Mouse (Mus musculus) kidney, postnatal 0 days (tissue): ENCODE results near the gene Slu7. TPM values are rescaled to one million over a fixed set of nuclear protein-coding genes. Genes with fewer than 3 reads are reported as not detected.

Source experiments
- ATAC-seq: fragments of 200-750 bp; cut with Nextera tagmentation; replicated peaks from 2 replicates; pipeline ENCODE4 v1.8.0; 2017; ENCODE audit warnings: low read depth, moderate number of reproducible peaks, moderate TSS enrichment, moderate library complexity; ENCODE audit not compliant: low FRiP score
- DNase-seq: peaks from one replicate; pipeline ENCODE4 v3.0.0-alpha.2; 2016; ENCODE audit warnings: low spot score
- H3K27ac ChIP-seq: fragments of 300-500 bp; sonication (generic); 2 replicates; pipeline ENCODE4 v1.5.1; 2014; ENCODE audit warnings: mild to moderate bottlenecking
- H3K27me3 ChIP-seq: fragments of 300-500 bp; sonication (generic); 2 replicates; pipeline ENCODE4 v1.6.1; 2014; ENCODE audit warnings: low read length, mixed read lengths; ENCODE audit not compliant: insufficient read depth
- H3K36me3 ChIP-seq: fragments of 300-500 bp; sonication (generic); 2 replicates; pipeline ENCODE4 v1.6.1; 2014; ENCODE audit warnings: low read length, mixed read lengths; ENCODE audit not compliant: insufficient read depth
- H3K4me1 ChIP-seq: fragments of 300-500 bp; sonication (generic); replicated peaks from 2 replicates; pipeline ENCODE4 v1.6.1; 2014; ENCODE audit warnings: antibody characterized with exemption, low read length, mixed read lengths; ENCODE audit not compliant: insufficient read depth
- H3K4me2 ChIP-seq: fragments of 300-500 bp; sonication (generic); 2 replicates; pipeline ENCODE4 v1.6.1; 2014; ENCODE audit warnings: mild to moderate bottlenecking, low read length, moderate library complexity, mixed read lengths
- H3K4me3 ChIP-seq: fragments of 300-500 bp; sonication (generic); replicated peaks from 2 replicates; pipeline ENCODE4 v1.5.1; 2014; ENCODE audit warnings: low read depth, low read length
- H3K9ac ChIP-seq: fragments of 300-500 bp; sonication (generic); 2 replicates; pipeline ENCODE4 v1.6.1; 2014; ENCODE audit warnings: low read depth, low read length
- H3K9me3 ChIP-seq: fragments of 300-500 bp; sonication (generic); replicated peaks from 2 replicates; pipeline ENCODE4 v1.6.1; 2016; ENCODE audit warnings: low read length, inconsistent platforms, mixed read lengths
- CTCF ChIP-seq: IDR thresholded peaks from 2 replicates; pipeline ENCODE4 v1.5.1; 2016; ENCODE audit warnings: antibody characterized with exemption, low read depth, mild to moderate bottlenecking, moderate library complexity
- WGBS: fragments of 180-500 bp; shearing (Covaris S2); extraction: QIAGEN DNeasy Blood & Tissue Kit; methylation state at CpG from one replicate; pipeline ENCODE4 v1.1.7; 2014; 5-methylcytosine and 5-hydroxymethylcytosine counted together
- polyA plus RNA-seq: library from polyadenylated mRNA; unstranded; fragments of >200 nt; fragmentation: Nextera tagmentation; extraction: Ambion mirVana; gene quantifications from 2 replicates; pipeline ENCODE4 v1.2.1, GENCODE M21; 2015

The Slu7 gene
- polyA plus RNA-seq, result 62.6 and 64.0 TPM in 2 replicates

DNA sequence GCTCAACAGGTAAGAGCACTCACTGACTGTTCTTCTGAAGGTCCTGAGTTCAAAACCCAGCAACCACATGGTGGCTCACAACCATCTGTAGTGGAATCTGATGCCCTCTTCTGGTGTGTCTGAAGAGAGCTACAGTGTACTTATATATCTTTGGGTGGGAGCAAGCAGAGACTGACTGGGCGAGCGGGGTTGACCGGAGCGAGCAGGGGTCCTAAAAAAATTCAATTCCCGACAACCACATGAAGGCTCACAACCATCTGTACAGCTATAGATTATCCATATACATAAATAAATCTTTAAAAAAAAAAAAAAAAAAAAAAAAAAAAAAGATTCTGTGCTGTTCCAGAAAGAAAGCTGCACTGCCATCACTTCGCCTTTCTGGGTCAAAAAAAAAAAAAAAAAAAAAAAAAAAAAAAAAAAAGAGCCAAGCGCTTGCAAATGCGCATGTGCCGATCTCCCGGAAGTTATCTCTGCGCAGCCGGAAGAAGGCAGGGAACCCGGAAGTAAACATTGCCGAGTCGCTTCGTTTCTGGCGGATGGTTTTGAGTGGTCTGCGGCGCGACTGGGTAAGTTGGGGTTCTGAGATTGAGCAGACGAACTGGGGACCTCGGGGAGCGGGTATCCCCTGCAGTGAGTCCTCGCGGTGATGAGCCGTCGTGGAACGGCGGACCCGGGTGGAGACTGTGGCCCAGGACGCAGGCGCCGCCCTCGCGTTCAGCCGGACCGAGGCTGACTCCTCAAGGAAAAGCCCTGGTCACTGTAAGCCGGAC is at the start of gene Slu7:
Gene Slu7, plus strand, starts transcription at position 491 of the 770 bp plus-strand sequence.
- peak within 1 kb of the TSS; percentile 86 for H3K9ac ChIP-seq
- peak within 1 kb of the TSS; percentile 90 for H3K4me3 ChIP-seq
- peak within 1 kb of the TSS; percentile 77 for H3K27ac ChIP-seq
- H3K4me1 ChIP-seq, result peaks cover 9% of the 10 kb centered on the region
- peaks cover 13% of the 10 kb centered on the region; the same call in 1 of the 2 replicates for H3K36me3 ChIP-seq
- WGBS, result 6% methylated on average over 38 of the region's 38 CpGs
- DNase-seq (peak; percentile 95), ATAC-seq (peak; percentile 89)
- H3K9me3 ChIP-seq, result no peaks in the 10 kb centered on the region
- TF ChIP-seq CTCF, result peak; percentile 29; the same call in 1 of the 2 replicates
- peak within 1 kb of the TSS; percentile 58 for H3K4me2 ChIP-seq
- no peaks in the 10 kb centered on the region for H3K27me3 ChIP-seq

DNA sequence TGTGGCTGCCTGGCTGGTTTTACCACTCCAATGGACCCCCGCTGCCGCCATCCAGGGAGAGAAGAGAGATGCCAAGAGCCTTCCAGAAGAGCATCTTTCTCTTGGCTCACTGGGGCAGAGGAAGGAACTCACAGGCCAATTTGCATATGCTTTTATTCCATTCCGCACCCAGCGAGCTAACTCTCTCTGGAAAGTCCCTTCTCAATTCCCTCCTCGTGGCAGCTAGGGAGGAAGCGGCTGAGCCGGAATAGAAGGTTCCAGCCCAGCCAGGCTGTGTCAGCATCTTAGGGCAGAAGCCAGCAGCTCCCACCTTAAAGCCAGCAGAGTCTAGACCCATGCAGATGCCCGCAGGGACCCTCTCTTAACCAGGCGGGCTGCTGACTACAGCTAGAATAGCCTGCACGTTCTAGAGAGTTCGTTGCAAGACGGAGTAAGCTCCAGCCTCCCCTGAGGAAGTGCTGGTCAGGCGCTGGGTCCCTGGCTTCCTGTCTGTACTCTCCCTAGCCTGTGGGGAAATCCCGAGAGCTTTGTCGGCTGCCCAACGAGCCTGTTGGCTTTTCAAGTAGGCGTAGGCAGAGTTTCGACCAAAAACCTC is 48.4 kb upstream of the Slu7 start:
- TF ChIP-seq CTCF, result no peak
- WGBS, result 2% methylated on average over 18 of the region's 18 CpGs
- ATAC-seq (peak; percentile 76; the same call in 1 of the 2 replicates), DNase-seq (peak; percentile 84)
- H3K4me2 ChIP-seq, result peak overlapping the region; percentile 58
- peak overlapping the region; percentile 38 for H3K27ac ChIP-seq
- H3K4me3 ChIP-seq, result peak overlapping the region; percentile 28
- no peaks in the 10 kb centered on the region for H3K27me3 ChIP-seq
- no peaks in the 10 kb centered on the region for H3K36me3 ChIP-seq
- no peaks in the 10 kb centered on the region for H3K9me3 ChIP-seq
- H3K4me1 ChIP-seq, result no peaks in the 10 kb centered on the region
- H3K9ac ChIP-seq, result peak overlapping the region; percentile 41

DNA sequence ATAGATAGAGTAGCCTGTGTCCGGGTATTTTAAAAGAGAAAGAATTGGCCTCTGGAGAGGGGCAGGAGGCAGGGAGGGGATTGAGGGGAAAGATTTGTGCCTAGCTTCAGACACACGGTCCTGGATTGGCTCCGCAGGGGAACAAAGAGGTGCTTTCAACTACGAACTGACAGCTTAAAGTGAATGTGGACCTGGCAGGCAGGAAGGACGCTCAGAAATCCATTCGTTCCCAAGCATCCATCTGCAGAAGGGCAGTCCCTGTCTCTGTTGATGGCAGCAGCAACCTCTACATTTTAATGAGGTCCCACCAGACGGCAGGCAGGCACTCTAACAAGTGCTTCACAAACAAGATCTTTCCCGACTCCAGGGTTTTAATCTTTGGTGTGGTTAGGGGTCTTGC is 47.8 kb upstream of the Slu7 start:
- 6% methylated on average over 8 of the region's 8 CpGs for WGBS
- H3K4me2 ChIP-seq, result peak overlapping the region; percentile 58

DNA sequence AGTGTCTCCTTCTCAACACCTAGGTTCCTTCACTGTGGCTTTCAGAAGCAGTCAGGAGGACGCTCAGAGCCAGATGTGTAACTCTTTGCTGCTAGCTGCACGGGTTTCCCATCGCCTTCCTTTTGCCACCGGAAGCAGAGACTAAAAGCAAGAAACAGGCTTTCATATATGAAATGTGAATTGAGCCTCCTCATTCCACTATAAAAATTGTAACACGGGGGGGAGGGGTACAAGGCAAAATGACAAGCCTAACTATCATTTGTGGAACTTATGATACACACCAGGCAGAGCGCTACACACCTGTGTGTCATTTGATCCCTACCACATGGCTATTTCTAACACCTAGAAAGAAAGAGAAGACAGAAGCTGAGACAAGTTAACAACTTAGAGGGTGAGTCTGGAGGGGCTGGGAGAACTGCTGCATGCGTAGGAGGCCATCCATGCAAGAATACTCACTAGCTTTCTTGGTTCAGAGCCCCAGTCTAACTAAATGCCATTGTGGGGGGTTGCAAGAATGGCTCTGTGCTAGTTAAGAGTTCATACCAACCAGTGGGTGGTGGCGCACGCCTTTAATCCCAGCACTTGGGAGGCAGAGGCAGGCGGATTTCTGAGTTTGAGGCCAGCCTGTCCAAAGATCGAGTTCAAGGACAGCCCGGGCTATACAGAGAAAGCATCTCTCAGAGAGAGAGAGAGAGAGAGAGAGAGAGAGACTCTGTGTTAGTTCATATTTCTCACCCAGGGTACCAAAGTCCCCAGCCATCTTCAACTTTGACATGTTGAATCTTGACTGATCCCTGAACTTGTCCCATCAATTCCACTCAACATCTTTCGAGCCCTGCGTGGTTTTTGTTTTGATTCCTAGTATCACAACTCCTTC is 46.3 kb upstream of the Slu7 start:
- DNase-seq (no peak), ATAC-seq (no peak)
- no peak overlapping the region for H3K4me2 ChIP-seq
- H3K27me3 ChIP-seq, result no peaks in the 10 kb centered on the region
- no peak overlapping the region for H3K4me3 ChIP-seq
- H3K9me3 ChIP-seq, result no peaks in the 10 kb centered on the region
- no peak overlapping the region for H3K27ac ChIP-seq
- H3K4me1 ChIP-seq, result no peaks in the 10 kb centered on the region
- no peaks in the 10 kb centered on the region for H3K36me3 ChIP-seq
- no peak for TF ChIP-seq CTCF
- H3K9ac ChIP-seq, result no peak overlapping the region
- WGBS, result 85% methylated on average over 14 of the region's 14 CpGs

More for the DNA sequence above, 47.8 kb upstream of the Slu7 start:
- Histone ChIP-seq H3K27me3 (no peaks in the 10 kb centered on the region), H3K9me3 (no peaks in the 10 kb centered on the region), H3K4me1 (no peaks in the 10 kb centered on the region), H3K27ac (no peak overlapping the region), H3K36me3 (no peaks in the 10 kb centered on the region), H3K4me3 (peak overlapping the region; percentile 28), H3K9ac (peak overlapping the region; percentile 41)
- ATAC-seq (no peak), DNase-seq (peak; percentile 36)
- TF ChIP-seq CTCF, result no peak

DNA sequence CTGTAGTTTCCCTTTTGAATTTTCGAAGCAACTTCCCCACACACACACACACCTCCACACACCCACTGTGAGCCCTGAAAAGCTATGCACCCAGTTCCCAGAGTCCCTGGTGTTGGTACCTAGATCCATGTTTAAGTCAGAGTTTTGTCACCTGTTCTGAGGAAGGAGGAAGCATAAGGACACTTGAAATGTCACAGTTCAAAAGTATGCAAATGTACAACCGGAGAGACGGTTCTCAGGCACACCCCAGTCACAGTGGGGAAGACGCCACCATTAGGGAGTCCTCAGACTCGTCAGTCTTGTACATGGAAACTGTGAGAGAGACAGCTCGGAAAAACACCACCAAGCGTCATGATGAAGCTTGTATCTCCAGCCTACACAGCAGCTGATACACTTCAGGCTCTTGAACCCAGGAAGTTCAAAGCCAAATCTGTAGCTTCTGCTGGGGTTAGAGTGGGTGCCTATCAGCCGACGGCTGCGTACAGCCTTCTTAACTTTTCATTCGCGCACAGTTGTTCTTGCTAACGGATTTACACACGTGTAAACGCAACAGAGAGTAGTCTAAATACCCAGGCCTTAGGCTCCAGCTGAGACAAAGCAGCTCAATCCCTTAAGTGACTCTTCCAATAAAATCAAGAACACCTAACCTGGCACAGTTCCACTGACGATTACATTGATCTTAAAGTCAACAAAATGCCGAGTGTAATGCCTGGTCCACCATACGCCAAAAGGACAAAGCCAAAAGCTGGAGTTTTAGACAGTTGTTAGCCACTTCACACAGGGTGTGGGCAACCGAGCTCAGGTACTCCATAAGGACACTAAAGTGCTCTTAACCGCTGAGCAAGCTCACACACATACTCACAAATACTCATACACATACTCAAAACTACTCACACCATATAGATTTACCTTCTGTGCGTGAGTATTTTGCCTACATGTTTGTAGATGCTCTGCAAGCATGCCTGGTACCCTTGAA is 45.1 kb upstream of the Slu7 start:
- Histone ChIP-seq H3K4me2 (no peak overlapping the region), H3K9ac (no peak overlapping the region), H3K27me3 (no peaks in the 10 kb centered on the region), H3K9me3 (no peaks in the 10 kb centered on the region), H3K4me1 (no peaks in the 10 kb centered on the region), H3K36me3 (no peaks in the 10 kb centered on the region), H3K4me3 (no peak overlapping the region), H3K27ac (no peak overlapping the region)
- ATAC-seq (no peak), DNase-seq (no peak)
- TF ChIP-seq CTCF, result no peak
- WGBS, result 86% methylated on average over 21 of the region's 21 CpGs
